Comparison of ENCODE assay signal across 7 mouse cellular contexts in genomic region chr13:95986375-95986774, GRCm38 (mm10).
DNase-seq lines count a peak whose midpoint lies in the region; ATAC-seq and TF ChIP-seq lines count a peak whose summit lies in the region.

No protein-coding gene starts in this region.

- TF ChIP-seq CTCF in kidney, postnatal 0 days (IDR thresholded peaks at IDR 0.05; ENCODE audit: low read depth) = peak; percentile 73
- peak; percentile 15; the same call in 1 of the 2 replicates for TF ChIP-seq CTCF in E14TG2a.4 (conservative IDR thresholded peaks at IDR 0.05; ENCODE audit: low read length)

- no peaks in the 10 kb centered on the region for H3K27me3 ChIP-seq in kidney, postnatal 0 days (ENCODE audit: insufficient read depth, low read length)
- H3K27me3 ChIP-seq in E14TG2a.4 (ENCODE audit: insufficient read depth, low read length) = peaks cover 4% of the 10 kb centered on the region

- ATAC-seq in kidney, postnatal 0 days (replicated peaks; ENCODE audit: low FRiP score, low read depth) = no peak

- WGBS in kidney, postnatal 0 days = 72% methylated on average over 13 of the region's 13 CpGs

- no peak overlapping the region for H3K4me3 ChIP-seq in kidney, postnatal 0 days (replicated peaks; ENCODE audit: low read depth, low read length)
- no peak overlapping the region for H3K4me3 ChIP-seq in E14TG2a.4 (replicated peaks; ENCODE audit: low read length)

- no peak overlapping the region for H3K9ac ChIP-seq in kidney, postnatal 0 days (ENCODE audit: low read depth, low read length)

- H3K36me3 ChIP-seq in kidney, postnatal 0 days (ENCODE audit: insufficient read depth, low read length) = no peaks in the 10 kb centered on the region
- no peaks in the 10 kb centered on the region for H3K36me3 ChIP-seq in E14TG2a.4 (ENCODE audit: insufficient read depth, low read length)

- H3K4me1 ChIP-seq in kidney, postnatal 0 days (replicated peaks; ENCODE audit: insufficient read depth, low read length) = no peaks in the 10 kb centered on the region
- 0 out of 2 replicates have a peak, but pooled peaks cover under 1% of the 10 kb centered on the region for H3K4me1 ChIP-seq in E14TG2a.4 (replicated peaks; ENCODE audit: low read depth, low read length)

- no peak overlapping the region for H3K4me2 ChIP-seq in kidney, postnatal 0 days (ENCODE audit: low read length)

- peak; percentile 47 for DNase-seq in kidney, postnatal 0 days (ENCODE audit: low spot score)
- no peak for DNase-seq in kidney, adult 11 months
- DNase-seq in 416B (ENCODE audit: low read depth) = peak; percentile 79
- peak; percentile 72 for DNase-seq in embryo, embryonic 10 days (ENCODE audit: low spot score)
- DNase-seq in ovary, adult 18-20 months (ENCODE audit: low spot score) = no peak
- no peak for DNase-seq in spleen, postnatal 14 days (ENCODE audit: low spot score in 2 of 2)

- H3K9me3 ChIP-seq in kidney, postnatal 0 days (replicated peaks; ENCODE audit: low read length) = no peaks in the 10 kb centered on the region
- H3K9me3 ChIP-seq in E14TG2a.4 (ENCODE audit: low read length) = no peaks in the 10 kb centered on the region

- no peak overlapping the region for H3K27ac ChIP-seq in kidney, postnatal 0 days

Comparison
In these comparisons a context has a peak if more than half of its experiments do, and no peak if none do; other contexts are left out.
1. DNase-seq: peak in kidney, postnatal 0 days (single experiment), 416B (single experiment) and embryo, embryonic 10 days (single experiment); none in kidney, adult 11 months (single experiment), ovary, adult 18-20 months (single experiment) and spleen, postnatal 14 days (0 of 2).